Mouse (Mus musculus) liver, adult (tissue): ENCODE measurements around the gene Zfp366.

ENCODE experiments used
- GATA4 ChIP-seq: IDR thresholded peaks from 2 replicates; pipeline ENCODE4 v1.6.1; 2014; ENCODE audit warnings: mild to moderate bottlenecking, low read length; ENCODE audit not compliant: insufficient replicate concordance

Gene Zfp366

GRCm38 (mm10) chr13:99290766-99291165, 106.1 kb downstream of the Zfp366 start:
- no peak for TF ChIP-seq GATA4

DNA sequence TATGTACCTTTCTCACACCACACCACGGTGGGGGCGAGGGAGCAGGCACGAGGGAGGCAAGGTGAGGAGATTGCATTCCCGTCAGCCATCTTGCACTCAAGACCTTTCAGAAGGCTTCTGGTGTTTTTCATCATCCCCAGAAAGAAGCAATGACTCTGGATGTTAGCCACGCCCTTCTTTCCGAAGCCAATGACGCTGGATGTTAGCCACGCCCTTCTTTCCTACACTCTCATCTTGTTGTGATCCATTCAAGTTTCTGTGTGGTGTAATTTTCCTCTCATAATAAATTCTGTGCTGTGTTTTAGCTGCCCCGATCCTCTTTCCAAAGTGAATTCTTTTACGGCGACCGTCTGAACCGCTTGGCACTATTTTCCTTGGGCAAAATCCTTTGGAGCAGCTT, 109.6 kb downstream of the Zfp366 start:
- TF ChIP-seq GATA4: no peak

DNA sequence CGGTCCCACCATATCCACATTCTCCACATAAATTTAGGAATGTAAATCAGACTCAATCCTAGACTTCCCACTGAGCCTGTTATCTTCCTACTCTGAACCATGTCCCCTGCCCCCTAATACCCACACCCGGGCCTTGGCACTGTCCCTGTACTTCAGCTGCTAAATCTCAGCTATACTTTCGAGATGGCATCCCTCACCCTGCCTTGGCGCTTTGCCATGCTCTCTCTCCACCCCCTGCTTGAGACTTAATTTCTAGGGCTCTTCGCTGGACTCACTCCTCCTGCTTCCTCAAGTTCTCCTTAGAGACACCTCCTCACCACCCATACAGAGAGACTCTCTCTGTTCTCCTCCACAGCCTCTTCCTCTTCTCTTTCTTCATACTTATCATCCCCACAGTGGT, 115.3 kb downstream of the Zfp366 start:
- no peak for TF ChIP-seq GATA4
